ENCODE assay signal across 36 mouse cellular contexts in genomic region chr5:53678036-53678767, GRCm38 (mm10). TPM values are rescaled to one million over a fixed set of nuclear protein-coding genes. Genes with fewer than 3 reads are reported as not detected.
DNase-seq lines count a peak whose midpoint lies in the region; ATAC-seq and TF ChIP-seq lines count a peak whose summit lies in the region.
"Had no signal": no experiment of that assay in that cellular context is flagged by ENCODE, and none has a peak within 500 bp of the region (broad histone marks: within the 10 kb centered on the region; RNA-seq: fewer than 3 reads in every experiment).

No protein-coding gene starts in this region.

- no peaks in the 10 kb centered on the region for H3K36me3 ChIP-seq in hindbrain, postnatal 0 days (ENCODE audit: insufficient read depth, low read length)
- H3K36me3 ChIP-seq in hindbrain, embryonic 14.5 days (replicated peaks; ENCODE audit: control insufficient read depth, insufficient read depth), result no peaks in the 10 kb centered on the region
- H3K36me3 ChIP-seq: embryonic facial prominence, embryonic 13.5 days; forebrain, embryonic 10.5 days; heart, embryonic 10.5 days; heart, embryonic 15.5 days; hindbrain, embryonic 15.5 days; limb, embryonic 15.5 days; liver, embryonic 13.5 days; neural tube, embryonic 15.5 days had no signal

- H3K27ac ChIP-seq in hindbrain, postnatal 0 days, result no peak overlapping the region
- no peak overlapping the region for H3K27ac ChIP-seq in hindbrain, embryonic 14.5 days
- H3K27ac ChIP-seq: embryonic facial prominence, embryonic 13.5 days; forebrain, embryonic 10.5 days; heart, embryonic 10.5 days; heart, embryonic 15.5 days; hindbrain, embryonic 15.5 days; limb, embryonic 15.5 days; liver, embryonic 13.5 days; macrophage; neural tube, embryonic 15.5 days had no signal

- DNase-seq in hindbrain, postnatal 0 days (ENCODE audit: low spot score), result peak; percentile 15
- DNase-seq in hindbrain, embryonic 14.5 days (ENCODE audit: low spot score), result no peak
- peak; percentile 9 for DNase-seq in right cerebral cortex, postnatal 25 days
- no peak for DNase-seq in right cerebral cortex, adult 18-20 months
- DNase-seq in NIH3T3 (ENCODE audit: low read depth), result peak; percentile 55
- no peak for DNase-seq in embryo, embryonic 10.5 days (ENCODE audit: low spot score)
- DNase-seq: adrenal gland, adult 2 months; cerebellum, adult 11-12 months; cerebellum, adult 9-11 months; forebrain, postnatal 0 days; gastrocnemius, postnatal 10 days; kidney, adult 9 months; kidney, postnatal 10 days; layer of hippocampus, postnatal 36 days; left cerebral cortex, postnatal 4 days; liver, embryonic 13.5 days; lung, adult 18-20 months; thymus, postnatal 4 days had no signal

- WGBS in hindbrain, postnatal 0 days, result 44% methylated on average over 13 of the region's 13 CpGs
- 48% methylated on average over 13 of the region's 13 CpGs for WGBS in hindbrain, embryonic 14.5 days

- no peaks in the 10 kb centered on the region for H3K4me1 ChIP-seq in hindbrain, postnatal 0 days (ENCODE audit: insufficient read depth, low read length)
- H3K4me1 ChIP-seq in hindbrain, embryonic 14.5 days (replicated peaks; ENCODE audit: control insufficient read depth, insufficient read depth, low read length), result 0 out of 2 replicates have a peak, but pooled peaks cover 3% of the 10 kb centered on the region
- H3K4me1 ChIP-seq: embryonic facial prominence, embryonic 13.5 days; heart, embryonic 15.5 days; limb, embryonic 15.5 days; liver, embryonic 13.5 days had no signal

- H3K27me3 ChIP-seq in hindbrain, postnatal 0 days (ENCODE audit: insufficient read depth, low read length), result no peaks in the 10 kb centered on the region
- no peaks in the 10 kb centered on the region for H3K27me3 ChIP-seq in hindbrain, embryonic 14.5 days (ENCODE audit: control insufficient read depth, insufficient read depth, low read length)
- H3K27me3 ChIP-seq: hindbrain, embryonic 15.5 days; limb, embryonic 15.5 days; neural tube, embryonic 15.5 days had no signal

- no peaks in the 10 kb centered on the region for H3K9me3 ChIP-seq in hindbrain, postnatal 0 days (ENCODE audit: low read length)
- no peaks in the 10 kb centered on the region for H3K9me3 ChIP-seq in hindbrain, embryonic 14.5 days (ENCODE audit: control insufficient read depth, low read length)
- H3K9me3 ChIP-seq: embryonic facial prominence, embryonic 13.5 days; forebrain, embryonic 10.5 days; heart, embryonic 10.5 days; heart, embryonic 15.5 days; hindbrain, embryonic 15.5 days; limb, embryonic 15.5 days; liver, embryonic 13.5 days; neural tube, embryonic 15.5 days had no signal

- no peak overlapping the region for H3K4me2 ChIP-seq in hindbrain, postnatal 0 days (ENCODE audit: low read depth, low read length)
- H3K4me2 ChIP-seq in hindbrain, embryonic 14.5 days (replicated peaks), result no peak overlapping the region
- H3K4me2 ChIP-seq: embryonic facial prominence, embryonic 13.5 days; heart, embryonic 15.5 days; hindbrain, embryonic 15.5 days; limb, embryonic 15.5 days; liver, embryonic 13.5 days; neural tube, embryonic 15.5 days had no signal

- H3K9ac ChIP-seq in hindbrain, postnatal 0 days (replicated peaks; ENCODE audit: low read length), result no peak overlapping the region
- H3K9ac ChIP-seq in hindbrain, embryonic 14.5 days, result no peak overlapping the region
- H3K9ac ChIP-seq: embryonic facial prominence, embryonic 13.5 days; forebrain, postnatal 0 days; heart, embryonic 15.5 days; hindbrain, embryonic 15.5 days; limb, embryonic 15.5 days; liver, embryonic 13.5 days; neural tube, embryonic 15.5 days had no signal

- ATAC-seq in hindbrain, postnatal 0 days, result no peak
- no peak for ATAC-seq in hindbrain, embryonic 14.5 days (ENCODE audit: low FRiP score)
- no peak for ATAC-seq in inflammation-experienced regulatory T-cells, adult 6 months
- ATAC-seq: activated CD4-positive, CD25-positive, alpha-beta regulatory T cell, adult 4 months; forebrain, postnatal 0 days; intestine, embryonic 16.5 days; lung, postnatal 0 days had no signal

- TF ChIP-seq CTCF in hindbrain, postnatal 0 days (IDR thresholded peaks at IDR 0.05; ENCODE audit: low read depth), result no peak

- no peak overlapping the region for H3K4me3 ChIP-seq in hindbrain, postnatal 0 days (ENCODE audit: low read length)
- no peak overlapping the region for H3K4me3 ChIP-seq in hindbrain, embryonic 14.5 days (replicated peaks; ENCODE audit: low read length)
- H3K4me3 ChIP-seq: embryonic facial prominence, embryonic 13.5 days; forebrain, embryonic 10.5 days; heart, embryonic 10.5 days; heart, embryonic 15.5 days; hindbrain, embryonic 15.5 days; limb, embryonic 15.5 days; liver, embryonic 13.5 days; neural tube, embryonic 15.5 days had no signal

RNA-seq across cellular contexts. Expression of gene Cckar, which starts 29.3 kb away (rescaled TPM):
- 0.58 and 0.97 TPM in 2 replicates for total RNA-seq in hindbrain, postnatal 0 days (2014; rRNA removed)
- 0.52 and 0.63 TPM in 2 replicates for polyA plus RNA-seq in hindbrain, postnatal 0 days (2015; fragmentation: Nextera tagmentation; extraction: Ambion mirVana)
- polyA plus RNA-seq in hindbrain, embryonic 14.5 days (2014; fragmentation: Nextera tagmentation; extraction: Ambion mirVana), result 0.60 and 0.66 TPM in 2 replicates
- polyA plus RNA-seq in inflammation-experienced regulatory T-cells, adult 6 months (2017; shearing (Covaris generic)), result not detected
- total RNA-seq: CH12.LX; gastrocnemius, postnatal 10 days; heart, postnatal 25 days; layer of hippocampus, postnatal 36 days; megakaryocyte-erythroid progenitor cell, adult 5-6 weeks had no signal
- polyA plus RNA-seq: activated CD4-positive, CD25-positive, alpha-beta regulatory T cell, adult 4 months; C2C12; gonadal fat pad, adult 2 months; macrophage; thymus, postnatal 0 days had no signal

Comparison
In these comparisons a context has a peak if more than half of its experiments do, and no peak if none do; other contexts are left out.
1. DNase-seq: peak in hindbrain, postnatal 0 days (single experiment), right cerebral cortex, postnatal 25 days (single experiment) and NIH3T3 (single experiment); none in hindbrain, embryonic 14.5 days (single experiment), right cerebral cortex, adult 18-20 months (single experiment) and embryo, embryonic 10.5 days (single experiment).